Mouse (Mus musculus): Measurements from ENCODE around the gene Gm17387.

Gm17387 gene

GRCm38 (mm10) chr7:141072017-141072745 lies 43.2 kb downstream of the Gm17387 start:
- DNase-seq (ENCODE audit: low spot score in 2 of 2): no peak

GRCm38 (mm10) chr7:141073782-141074181 lies 44.9 kb downstream of the Gm17387 start:
- DNase-seq (ENCODE audit: low spot score in 2 of 2): no peak

GRCm38 (mm10) chr7:141077841-141078240 lies 48.9 kb downstream of the Gm17387 start, which contains the start of gene Pkp3:
Gene Pkp3 (plus strand): TSS chr7:141078218.
- no peak for DNase-seq (ENCODE audit: low spot score in 2 of 2)

GRCm38 (mm10) chr7:141078876-141079275 lies 49.9 kb downstream of the Gm17387 start:
- DNase-seq (ENCODE audit: low spot score in 2 of 2): no peak
